Mouse (Mus musculus) megakaryocyte, embryonic 14.5 days (primary cell): ENCODE data around the gene Cep104.

Experiments
- FLI1 ChIP-seq: IDR thresholded peaks from 2 replicates; pipeline ENCODE4 v1.6.1; 2012; ENCODE audit warnings: low read length, inconsistent platforms, mixed read lengths
- GATA1 ChIP-seq: IDR thresholded peaks from 3 replicates; pipeline ENCODE4 v1.6.1; 2012; ENCODE audit warnings: mixed read lengths, low read length, inconsistent platforms, borderline replicate concordance

GRCm38 (mm10) chr4:153979243-153979642 lies 4.2 kb downstream of the Cep104 start:
- no peak for TF ChIP-seq GATA1
- TF ChIP-seq FLI1: no peak
